Mouse (Mus musculus): ENCODE results near the gene Acsbg1. TPM values are rescaled to one million over a fixed set of nuclear protein-coding genes. Genes with fewer than 3 reads are reported as not detected.
A peak's percentile ranks its signal among the peaks of the same experiment; 100 is the strongest.
"Not testable (repeated sequence)": the region's sequence is repeated elsewhere in the genome, so short reads cannot be mapped to it uniquely, and the experiment has no call there.

Acsbg1 gene
- total RNA-seq (2021): 100 to 1,000 TPM; 288 to 304 TPM
- long read RNA-seq, experiment 1, transcript Acsbg1-201 (14 exons, 2,880 nt): major isoform, 479 of 586 reads
- long read RNA-seq, experiment 1, partial matches to known transcripts: 57 of 586 reads
- long read RNA-seq, experiment 1, other reads (novel, unspliced or antisense): 50 of 586 reads
- long read RNA-seq, experiment 2, transcript Acsbg1-201 (14 exons, 2,880 nt): major isoform, 922 of 1,232 reads
- long read RNA-seq, experiment 2, partial matches to known transcripts: 219 of 1,232 reads
- long read RNA-seq, experiment 2, other reads (novel, unspliced or antisense): 91 of 1,232 reads

- no peak for DNase-seq (ENCODE audit: low spot score in 2 of 2)
These were observed at the start of gene Acsbg1 for GRCm38 (mm10) chr9:54661605-54662377. Gene Acsbg1 (minus strand): TSS chr9:54661870.

GRCm38 (mm10) chr9:54708085-54708484 lies 46.4 kb upstream of the Acsbg1 start:
- DNase-seq (ENCODE audit: low spot score in 2 of 2): no peak

- DNase-seq (ENCODE audit: low spot score in 2 of 2): no peak
These were observed 45.8 kb upstream of the Acsbg1 start for GRCm38 (mm10) chr9:54707288-54707999.

GRCm38 (mm10) chr9:54705561-54705960 lies 43.9 kb upstream of the Acsbg1 start:
- DNase-seq (ENCODE audit: low spot score in 2 of 2): no peak

- no peak for DNase-seq (ENCODE audit: low spot score in 2 of 2)
These were observed 42.7 kb upstream of the Acsbg1 start for GRCm38 (mm10) chr9:54704361-54704760.

GRCm38 (mm10) chr9:54702581-54702980 lies 40.9 kb upstream of the Acsbg1 start:
- no peak for DNase-seq (ENCODE audit: low spot score in 2 of 2)

GRCm38 (mm10) chr9:54700746-54701145 lies 39.1 kb upstream of the Acsbg1 start:
- DNase-seq (ENCODE audit: low spot score in 2 of 2): no peak

- no peak for DNase-seq (ENCODE audit: low spot score in 2 of 2)
These were observed 38.5 kb upstream of the Acsbg1 start for GRCm38 (mm10) chr9:54700174-54700475.

GRCm38 (mm10) chr9:54699345-54700173 lies 37.9 kb upstream of the Acsbg1 start:
- peak; percentile 56 to 69 for DNase-seq (ENCODE audit: low spot score in 2 of 2)

GRCm38 (mm10) chr9:54699087-54699344 lies 37.3 kb upstream of the Acsbg1 start:
- peak in 1 of 2 experiments; percentile 14 for DNase-seq (ENCODE audit: low spot score in 2 of 2)

- DNase-seq (ENCODE audit: low spot score in 2 of 2): no peak
These were observed 36.8 kb upstream of the Acsbg1 start, which contains the start of gene Dnaja4 for GRCm38 (mm10) chr9:54698318-54699086. Gene Dnaja4 (plus strand): TSS chr9:54698873.

- DNase-seq (ENCODE audit: low spot score in 2 of 2): not testable (repeated sequence)
These were observed 29.7 kb upstream of the Acsbg1 start for GRCm38 (mm10) chr9:54691241-54691805.

- DNase-seq (ENCODE audit: low spot score in 2 of 2): not testable (repeated sequence)
These were observed 29.0 kb upstream of the Acsbg1 start for GRCm38 (mm10) chr9:54690697-54691096.

- no peak for DNase-seq (ENCODE audit: low spot score in 2 of 2)
These were observed 27.8 kb upstream of the Acsbg1 start for GRCm38 (mm10) chr9:54689446-54689845.

GRCm38 (mm10) chr9:54687246-54688236 lies 25.9 kb upstream of the Acsbg1 start:
- DNase-seq (ENCODE audit: low spot score in 2 of 2): no peak

GRCm38 (mm10) chr9:54683814-54684605 lies 22.3 kb upstream of the Acsbg1 start:
- DNase-seq (ENCODE audit: low spot score in 2 of 2): no peak

- no peak for DNase-seq (ENCODE audit: low spot score in 2 of 2)
These were observed 21.2 kb upstream of the Acsbg1 start for GRCm38 (mm10) chr9:54682846-54683245.

- peak; percentile 49 to 59 for DNase-seq (ENCODE audit: low spot score in 2 of 2)
These were observed 14.9 kb upstream of the Acsbg1 start for GRCm38 (mm10) chr9:54676531-54676986.
